Mouse (Mus musculus): Measurements from ENCODE around the gene Gh. TPM values are rescaled to one million over a fixed set of nuclear protein-coding genes. Genes with fewer than 3 reads are reported as not detected.

Gh gene
- polyA plus RNA-seq, 1 experiment: 0.82 TPM

Other genes with a start within 250 kb of the Gh start
- gene Taco1, start 235.8 kb downstream of the Gh start, polyA plus RNA-seq (2012; rRNA removed): 10.2 and 15.5 TPM in 2 replicates
- 15.0 and 23.5 TPM in 2 replicates for gene Map3k3, start 217.3 kb downstream of the Gh start, polyA plus RNA-seq (2012; rRNA removed)
- gene Gm10840, start 141.0 kb downstream of the Gh start, polyA plus RNA-seq (2012; rRNA removed): not detected in 2 replicates
- 32.3 and 40.7 TPM in 2 replicates for gene Limd2, start 141.0 kb downstream of the Gh start, polyA plus RNA-seq (2012; rRNA removed)
- gene Strada, start 99.7 kb downstream of the Gh start, polyA plus RNA-seq (2012; rRNA removed): 10.9 and 12.1 TPM in 2 replicates
- 9.5 and 13.7 TPM in 2 replicates for gene Ccdc47, start 85.5 kb downstream of the Gh start, polyA plus RNA-seq (2012; rRNA removed)
- 7.6 and 9.9 TPM in 2 replicates for gene Ddx42, start 84.9 kb downstream of the Gh start, polyA plus RNA-seq (2012; rRNA removed)
- 13.2 and 16.1 TPM in 2 replicates for gene Ftsj3, start 45.8 kb downstream of the Gh start, polyA plus RNA-seq (2012; rRNA removed)
- 55.5 and 62.4 TPM in 2 replicates for gene Psmc5, start 45.7 kb downstream of the Gh start, polyA plus RNA-seq (2012; rRNA removed)
- gene Smarcd2, start 28.9 kb downstream of the Gh start, polyA plus RNA-seq (2012; rRNA removed): 136 and 162 TPM in 2 replicates
- 0.11 and 0.12 TPM in 2 replicates for gene Tcam1, start 25.2 kb downstream of the Gh start, polyA plus RNA-seq (2012; rRNA removed)
- gene Cd79b, start 12.9 kb upstream of the Gh start, polyA plus RNA-seq (2012; rRNA removed): 39.6 and 60.0 TPM in 2 replicates
- 0.27 and 0.42 TPM in 2 replicates for gene Scn4a, start 51.4 kb upstream of the Gh start, polyA plus RNA-seq (2012; rRNA removed)
- gene Prr29, start 63.6 kb upstream of the Gh start, polyA plus RNA-seq (2012; rRNA removed): 0.80 and 2.1 TPM in 2 replicates
- gene Icam2, start 86.2 kb upstream of the Gh start, polyA plus RNA-seq (2012; rRNA removed): 13.2 and 16.2 TPM in 2 replicates
- 11.8 and 26.1 TPM in 2 replicates for gene Ern1, start 186.0 kb upstream of the Gh start, polyA plus RNA-seq (2012; rRNA removed)